Mouse (Mus musculus) ES-Bruce4 (cell line): Measurements from ENCODE around the gene Tpk1.

Source experiments
- CTCF ChIP-seq: IDR thresholded peaks from one replicate; pipeline ENCODE4 v1.8.1; 2011; ENCODE audit warnings: low read depth, low read length
- EP300 ChIP-seq: IDR thresholded peaks from 2 replicates; pipeline ENCODE4 v1.6.1; 2011; ENCODE audit warnings: low read depth, low read length; ENCODE audit not compliant: insufficient read depth
- POLR2A ChIP-seq: IDR thresholded peaks from one replicate; pipeline ENCODE4 v1.8.1; 2011; ENCODE audit warnings: low read length; ENCODE audit not compliant: insufficient read depth

DNA sequence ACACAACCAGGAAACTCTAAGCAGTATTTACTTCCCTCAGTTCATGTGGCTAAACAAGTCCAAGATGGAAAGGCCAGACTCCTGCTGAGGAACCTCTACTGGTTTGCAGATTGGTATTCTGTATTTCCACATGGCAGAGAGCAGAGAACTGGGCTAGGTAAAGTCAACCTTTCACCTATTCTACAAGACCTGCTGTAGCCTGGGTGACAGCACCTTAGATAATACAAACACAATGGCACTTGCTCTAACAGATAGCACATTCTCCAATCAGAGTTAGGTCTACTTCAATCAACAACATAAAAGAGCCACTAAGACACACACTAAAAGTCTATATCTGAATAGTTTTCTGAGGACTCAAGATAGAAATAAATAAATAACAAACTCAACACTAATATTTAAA is 190.2 kb downstream of the Tpk1 start:
- no peak for TF ChIP-seq POLR2A
- TF ChIP-seq CTCF, result no peak
- no peak for TF ChIP-seq EP300
